Mouse (Mus musculus) urinary bladder, postnatal 25 days (tissue): Measurements from ENCODE around the gene Blm.

ENCODE experiments used
- DNase-seq: peaks from one replicate; pipeline ENCODE4 v3.0.0; 2022; ENCODE audit warnings: low spot score

Blm gene

DNA sequence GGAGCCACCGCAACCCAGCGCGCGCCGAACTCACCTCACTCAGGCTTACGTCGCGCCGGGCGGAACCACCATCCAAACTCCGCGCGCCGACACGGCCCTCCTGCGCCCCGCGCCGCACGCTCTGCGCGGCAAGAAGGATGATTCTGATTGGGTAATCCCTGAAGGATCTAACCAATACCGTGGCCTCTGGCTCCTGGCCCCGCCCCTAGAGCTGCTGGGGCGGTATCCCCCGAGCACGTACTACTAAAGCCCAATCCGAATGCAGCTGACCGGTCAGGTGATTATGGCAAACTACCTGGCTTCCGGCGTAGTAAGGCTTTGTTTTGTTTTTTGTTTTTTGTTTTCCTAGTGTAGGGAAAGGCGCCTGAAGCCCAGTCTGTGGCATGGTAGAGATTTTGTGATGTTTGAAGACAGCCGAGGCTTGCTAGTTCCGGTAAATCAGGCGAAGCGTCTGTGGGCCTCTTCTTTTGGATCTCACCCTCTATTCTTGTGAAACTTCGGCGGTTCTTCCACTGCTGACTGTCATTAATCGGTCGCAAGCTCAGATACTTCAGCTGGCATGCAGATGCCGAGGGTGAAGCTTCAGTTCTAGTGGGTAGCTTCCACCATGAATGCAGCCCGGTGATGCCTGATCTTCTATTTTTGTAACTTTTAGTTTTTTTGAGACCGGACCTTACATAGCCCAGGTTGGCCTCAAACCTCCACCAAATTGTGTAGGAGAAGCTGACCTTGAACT is at the start of gene Blm:
Gene Blm, minus strand, starts transcription at position 111 of the 736 bp plus-strand sequence.
- DNase-seq: peak; percentile 90

DNA sequence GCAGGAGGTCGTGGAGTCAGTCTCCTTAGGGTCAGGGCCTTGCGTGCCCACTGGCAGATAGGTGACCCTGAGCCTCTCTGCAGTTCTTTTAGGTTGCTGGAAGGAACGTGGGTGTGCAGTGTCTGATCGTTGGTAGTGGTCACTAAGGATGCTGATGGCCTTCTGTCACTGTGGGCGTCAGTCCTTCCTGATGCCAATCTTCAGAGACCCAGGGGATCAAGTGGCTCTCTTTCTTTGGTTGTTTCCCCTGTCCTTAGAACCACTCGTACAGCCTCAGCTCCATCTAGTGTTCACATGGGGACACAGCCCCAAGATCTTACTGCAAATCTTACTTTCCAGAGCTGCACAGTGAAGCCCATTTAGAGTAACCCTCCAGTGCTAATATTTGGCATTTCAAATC is 49.1 kb upstream of the Blm start:
- DNase-seq: peak; percentile 23

DNA sequence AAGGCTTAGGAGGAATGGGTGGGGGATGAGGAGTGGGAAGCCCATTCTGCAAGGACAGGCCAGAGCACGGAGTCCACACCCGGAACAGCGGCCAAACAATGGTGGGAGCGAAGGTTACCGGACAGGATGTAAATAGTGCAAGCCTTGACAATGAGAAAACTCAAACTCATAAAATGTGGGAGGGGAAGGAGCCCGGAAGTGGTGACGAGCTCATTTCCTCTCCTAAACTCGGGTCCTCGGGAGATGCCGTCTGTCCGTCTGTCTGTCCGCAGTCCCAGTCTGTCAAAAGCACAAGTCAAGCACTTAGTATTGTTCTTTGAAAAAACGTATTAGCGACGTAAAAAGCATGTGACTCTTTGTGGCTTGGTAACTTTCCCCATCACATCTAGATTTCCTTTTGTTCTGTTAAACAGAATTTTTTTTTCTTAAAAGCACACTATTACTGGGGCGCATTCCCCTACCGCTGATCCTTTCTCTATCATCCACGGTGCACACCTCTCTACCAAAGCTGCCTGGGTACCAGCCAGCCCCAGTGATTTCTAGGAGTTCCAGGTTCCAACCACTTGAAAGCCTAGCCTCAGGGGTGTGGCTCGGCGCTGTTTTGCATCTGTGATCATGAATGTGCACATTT is 48.0 kb upstream of the Blm start:
- no peak for DNase-seq

GRCm38 (mm10) chr7:80580368-80580767 is 45.4 kb upstream of the Blm start:
- no peak for DNase-seq

GRCm38 (mm10) chr7:80577417-80577980 is 42.6 kb upstream of the Blm start:
- no peak for DNase-seq

DNA sequence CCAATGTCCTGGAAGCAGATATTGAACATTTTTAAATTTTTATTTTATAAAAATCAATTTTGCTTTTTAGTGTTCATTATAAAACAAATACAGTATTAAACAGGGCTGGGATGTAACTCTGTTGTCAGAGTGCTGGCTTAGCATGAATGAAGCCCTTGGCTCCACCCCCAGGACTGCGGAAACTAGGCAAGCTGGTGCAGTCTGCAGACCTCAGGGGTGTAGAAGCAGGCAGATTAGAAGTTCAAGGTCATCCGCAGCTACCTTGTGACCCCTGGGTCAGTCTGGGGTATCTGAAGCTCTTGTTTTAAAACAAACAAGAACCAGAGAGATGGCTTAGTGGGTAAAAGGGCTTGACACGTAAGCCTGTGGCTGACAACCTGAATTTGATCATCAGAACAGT is 41.7 kb upstream of the Blm start:
- no peak for DNase-seq

DNA sequence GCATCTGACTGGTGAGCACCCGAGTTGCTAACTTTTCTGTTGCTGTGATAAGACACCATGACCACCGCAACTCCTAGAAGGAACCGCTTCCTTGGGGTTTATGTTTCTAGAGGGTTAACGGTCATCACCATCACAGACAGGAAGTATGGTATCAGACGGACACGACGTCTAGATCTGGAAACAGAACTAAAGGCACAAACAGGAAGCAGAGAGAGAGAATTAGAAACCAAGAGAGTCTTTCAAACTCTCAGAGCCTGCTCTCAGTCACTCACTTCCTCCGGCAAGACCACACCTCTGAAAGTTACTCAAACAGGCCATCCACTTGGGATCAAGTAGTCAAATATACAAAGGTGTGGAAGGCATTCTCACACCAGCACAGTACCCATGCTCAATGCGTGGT is 40.8 kb upstream of the Blm start:
- no peak for DNase-seq

- DNase-seq: no peak
These were observed 38.2 kb upstream of the Blm start for GRCm38 (mm10) chr7:80573076-80573475.

DNA sequence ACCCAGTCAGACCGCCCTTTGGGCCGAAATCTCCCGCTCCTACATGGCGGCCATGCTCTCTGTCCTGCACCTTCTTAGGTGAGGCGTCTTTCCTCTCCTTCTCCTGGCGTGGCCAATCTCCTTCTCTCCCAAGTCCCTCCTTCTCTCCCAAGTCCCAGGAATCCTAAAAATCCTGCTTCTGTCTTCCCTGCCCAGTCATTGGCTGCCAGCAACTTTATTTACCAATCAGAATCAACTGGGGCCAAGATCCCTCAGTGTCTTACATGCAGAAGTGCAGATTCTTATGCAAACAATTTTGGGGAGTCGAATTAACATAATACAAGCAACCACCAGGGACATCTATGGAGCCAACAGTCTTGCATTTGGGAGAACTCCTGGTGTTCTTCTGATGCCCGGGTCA is 33.1 kb upstream of the Blm start:
- no peak for DNase-seq

DNA sequence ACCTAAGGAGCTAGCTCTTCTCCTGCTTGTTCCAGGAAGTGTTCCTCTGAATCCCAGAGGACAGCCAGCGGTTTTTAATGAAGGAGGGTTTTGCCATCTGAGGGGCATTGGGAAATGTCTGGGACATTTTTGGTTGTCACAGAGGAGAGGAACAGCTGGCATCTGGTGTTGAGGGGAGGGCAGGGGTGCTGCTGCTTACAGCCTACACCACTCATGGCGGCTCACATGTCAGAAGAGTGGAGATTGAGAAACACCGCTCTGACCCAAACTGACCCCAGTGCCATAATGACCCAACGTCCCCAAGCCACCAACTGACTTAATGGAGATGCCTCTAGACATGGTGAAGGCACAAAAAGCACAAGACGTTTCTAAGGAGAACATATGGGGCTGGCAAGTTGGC is 27.0 kb upstream of the Blm start:
- no peak for DNase-seq

- no peak for DNase-seq
These were observed 26.4 kb upstream of the Blm start for GRCm38 (mm10) chr7:80561271-80561670.

- no peak for DNase-seq
These were observed 23.7 kb upstream of the Blm start for GRCm38 (mm10) chr7:80558572-80558971.

DNA sequence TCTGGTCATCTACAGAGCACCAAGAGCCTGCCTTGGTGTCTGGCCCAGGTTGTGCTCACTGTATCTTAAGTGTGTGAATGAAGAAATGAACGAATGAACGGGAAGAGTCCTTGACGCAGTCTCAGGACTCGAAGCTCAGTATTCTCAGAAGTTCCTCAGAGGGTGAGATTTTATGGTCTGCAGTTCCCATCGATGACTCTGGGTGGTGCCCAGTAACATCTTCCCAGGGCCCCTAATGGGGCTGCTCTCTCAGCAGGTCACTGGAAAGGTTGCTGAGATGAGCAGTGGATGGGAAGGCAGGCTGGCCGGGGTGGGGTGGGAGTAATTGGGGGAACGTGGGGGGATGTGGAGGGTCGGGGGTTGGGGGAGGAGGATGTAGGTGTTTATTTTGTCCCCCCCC is 23.2 kb upstream of the Blm start:
- no peak for DNase-seq

GRCm38 (mm10) chr7:80557161-80557560 is 22.2 kb upstream of the Blm start:
- DNase-seq: no peak

DNA sequence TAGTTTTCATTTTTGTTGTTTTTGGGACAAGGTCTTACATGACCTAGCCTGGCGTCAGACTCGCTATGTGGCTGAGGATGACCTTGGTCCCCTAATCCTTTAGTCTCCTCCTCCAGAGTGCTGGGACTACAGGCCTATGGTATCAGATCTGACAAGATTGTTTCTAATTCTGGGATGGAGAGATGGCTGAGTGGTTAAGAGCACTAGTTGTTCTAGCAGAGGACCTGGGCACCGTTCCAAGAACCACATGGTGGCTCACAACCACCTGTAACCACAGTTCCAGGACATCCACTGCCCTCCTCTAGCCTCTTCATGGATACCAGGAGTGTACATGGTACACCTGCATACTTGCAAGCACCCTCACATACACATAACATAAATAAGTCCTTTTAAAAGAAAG is 21.2 kb upstream of the Blm start:
- no peak for DNase-seq

DNA sequence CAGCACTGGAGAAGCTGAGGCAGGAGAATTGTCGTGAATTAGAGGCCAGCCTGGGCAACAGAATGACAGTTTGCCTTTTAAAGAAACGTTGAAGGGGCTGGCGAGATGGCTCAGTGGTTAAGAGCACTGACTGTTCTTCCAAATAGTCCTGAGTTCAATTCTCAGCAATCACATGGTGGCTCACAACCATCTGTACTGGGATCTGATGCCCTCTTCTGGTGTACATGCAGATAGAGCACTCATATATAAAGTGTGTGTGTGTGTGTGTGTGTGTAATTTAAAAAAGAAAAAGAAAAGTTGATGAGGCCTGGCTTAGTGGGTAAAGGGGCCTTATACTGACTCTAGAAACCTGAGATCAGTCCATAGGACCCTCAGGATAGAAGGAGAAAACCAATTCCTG is 20.2 kb upstream of the Blm start:
- DNase-seq: no peak

GRCm38 (mm10) chr7:80554180-80555021 is 19.5 kb upstream of the Blm start:
- DNase-seq: no peak

GRCm38 (mm10) chr7:80548513-80549260 is 13.8 kb upstream of the Blm start:
- no peak for DNase-seq

DNA sequence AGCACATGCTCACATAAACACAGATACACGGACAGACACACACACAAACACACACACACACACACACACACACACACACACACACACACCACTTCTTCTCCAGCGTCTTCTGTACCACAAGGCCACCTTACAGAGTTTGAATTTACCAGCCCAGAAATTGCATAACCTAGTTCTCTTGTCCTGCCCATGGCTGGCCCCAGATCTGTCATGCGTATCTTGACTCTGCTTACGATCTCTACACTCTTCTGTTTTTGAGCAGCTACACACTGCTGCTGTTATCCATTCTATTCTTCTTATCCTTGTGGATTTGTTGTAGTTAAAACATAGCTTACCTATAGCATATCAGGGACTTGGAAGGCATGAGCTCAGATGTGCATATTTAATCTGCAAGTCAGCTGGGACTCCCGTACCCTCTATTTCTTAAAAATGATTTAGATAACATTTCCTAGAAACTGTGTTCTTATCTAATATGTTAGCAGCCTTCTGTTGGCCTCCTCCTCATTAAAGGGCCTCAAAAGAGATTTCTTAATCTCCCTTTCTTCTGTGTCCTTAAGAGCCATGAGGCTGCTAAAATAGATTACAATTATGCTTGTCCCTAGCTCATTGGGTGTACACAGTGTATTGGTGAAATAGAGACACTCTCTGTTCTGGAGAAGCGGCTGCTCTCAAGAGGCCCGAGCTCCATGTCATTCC is 7.4 kb upstream of the Blm start:
- DNase-seq: no peak

DNA sequence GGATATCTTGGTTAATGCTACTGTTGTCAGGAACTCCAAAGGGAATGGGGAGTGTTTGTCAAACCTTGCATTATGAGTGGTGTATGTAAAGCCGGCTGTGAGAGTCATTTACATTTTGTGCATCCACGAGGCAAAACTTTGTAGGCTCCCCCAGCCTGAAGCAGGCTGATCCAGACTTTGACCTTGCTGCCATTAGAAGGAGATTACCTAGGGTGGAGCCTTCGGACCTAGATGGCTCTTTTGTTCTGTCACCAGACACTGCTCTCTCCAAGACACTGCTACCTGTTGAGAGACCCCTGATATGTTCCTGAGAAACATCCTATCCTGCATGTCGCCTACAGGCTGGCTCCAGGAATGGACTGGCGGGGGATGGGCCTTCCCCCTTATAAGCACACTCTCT is 4.7 kb upstream of the Blm start:
- DNase-seq: no peak

GRCm38 (mm10) chr7:80534291-80535008 is 469 bp downstream of the Blm start:
- DNase-seq: peak; percentile 11
